Mouse (Mus musculus): ENCODE measurements around the gene Otulin.

DNA sequence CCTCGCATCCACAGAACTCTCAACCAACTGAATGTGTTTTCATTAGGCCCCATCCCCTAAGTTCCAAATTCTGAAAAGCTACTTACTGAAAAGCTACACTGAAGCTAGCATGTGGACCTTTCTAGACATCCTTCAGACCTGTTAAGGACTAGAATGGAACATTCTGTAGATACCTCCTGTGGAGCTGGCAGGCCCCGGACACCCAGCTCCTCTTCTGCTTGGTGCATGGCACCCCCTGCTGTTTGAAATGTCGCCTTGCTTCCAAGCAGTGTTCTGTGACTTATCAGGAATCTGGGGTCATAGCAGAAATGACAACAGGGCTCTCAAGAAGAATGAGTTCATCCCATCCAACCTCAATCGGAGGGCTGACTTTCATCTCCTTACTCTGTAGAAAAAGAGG lies 47.5 kb downstream of the Otulin start:
- TF ChIP-seq POLR2A (IDR thresholded peaks at IDR 0.05; ENCODE audit: insufficient read length, low read depth) (no peak), MYOG (IDR thresholded peaks at IDR 0.05; ENCODE audit: control insufficient read depth in 1 of 3, insufficient read depth in 1 of 3, insufficient read length in 2 of 3, low read depth in 2 of 3) (no peak), MYOD1 (IDR thresholded peaks at IDR 0.05; ENCODE audit: control insufficient read depth in 1 of 3, insufficient read length in 2 of 3, low read depth in 2 of 3) (no peak), E2F4 (IDR thresholded peaks at IDR 0.05; ENCODE audit: insufficient read depth) (no peak), POLR2AphosphoS2 (IDR thresholded peaks at IDR 0.05; ENCODE audit: insufficient read length, low read depth) (no peak), MAX (IDR thresholded peaks at IDR 0.05; ENCODE audit: low read depth) (no peak), TCF12 (IDR thresholded peaks at IDR 0.05; ENCODE audit: insufficient read depth, poor library complexity, severe bottlenecking) (no peak), CEBPB (IDR thresholded peaks at IDR 0.05; ENCODE audit: insufficient read depth, poor library complexity, severe bottlenecking) (no peak)

Measured in myocyte (in vitro differentiated cells).